Mouse (Mus musculus) thymus, adult 2 months (tissue): Measurements from ENCODE around the gene Lrrc1. TPM values are rescaled to one million over a fixed set of nuclear protein-coding genes. Genes with fewer than 3 reads are reported as not detected.

Experiments used
- DNase-seq: peaks from one replicate; pipeline ENCODE4 v3.0.0; 2021
- H3K27ac ChIP-seq: fragments of 200-500 bp; 2 replicates; pipeline ENCODE4 v1.5.1; 2012; ENCODE audit warnings: low read length, control low read depth; ENCODE audit not compliant: control insufficient read depth, insufficient read depth
- H3K27me3 ChIP-seq: fragments of 200-500 bp; 2 replicates; pipeline ENCODE4 v1.6.1; 2012; ENCODE audit warnings: mild to moderate bottlenecking, low read length, moderate library complexity, mixed read lengths; ENCODE audit not compliant: control insufficient read depth, insufficient read depth
- H3K36me3 ChIP-seq: fragments of 200-500 bp; 2 replicates; pipeline ENCODE4 v1.6.1; 2012; ENCODE audit warnings: mild to moderate bottlenecking, low read length, moderate library complexity; ENCODE audit not compliant: control insufficient read depth, insufficient read depth
- H3K4me1 ChIP-seq: fragments of 200-500 bp; replicated peaks from 2 replicates; pipeline ENCODE4 v1.6.1; 2012; ENCODE audit warnings: low read length; ENCODE audit not compliant: control insufficient read depth, insufficient read depth
- H3K4me3 ChIP-seq: fragments of 200-500 bp; 2 replicates; pipeline ENCODE4 v1.5.1; 2012; ENCODE audit warnings: mild to moderate bottlenecking, low read length, control low read depth, moderate library complexity; ENCODE audit not compliant: control insufficient read depth, insufficient read depth
- CTCF ChIP-seq: fragments of 200-500 bp; IDR thresholded peaks from 2 replicates; pipeline ENCODE4 v1.5.1; 2012; ENCODE audit warnings: mild to moderate bottlenecking, control low read depth, low read length, moderate library complexity, borderline replicate concordance; ENCODE audit not compliant: control insufficient read depth, poor library complexity, insufficient read depth; ENCODE audit errors: extremely low read depth
- POLR2A ChIP-seq: fragments of 200-500 bp; IDR thresholded peaks from 2 replicates; pipeline ENCODE4 v1.6.1; 2012; ENCODE audit warnings: mild to moderate bottlenecking, low read length, control low read depth, moderate library complexity; ENCODE audit not compliant: control insufficient read depth, poor library complexity, insufficient read depth; ENCODE audit errors: extremely low read depth
- WGBS: fragments of 180-500 bp; shearing (Covaris S2); methylation state at CpG from one replicate; pipeline ENCODE4 v1.1.7; 2018; 5-methylcytosine and 5-hydroxymethylcytosine counted together
- polyA plus RNA-seq: library from polyadenylated mRNA; depleted of rRNA; stranded (reverse); fragments of >200 nt; gene quantifications from 2 replicates; pipeline ENCODE4 v1.2.3, GENCODE M21; 2012

The Lrrc1 gene
- polyA plus RNA-seq, 1 experiment, result 51.3 TPM

DNA sequence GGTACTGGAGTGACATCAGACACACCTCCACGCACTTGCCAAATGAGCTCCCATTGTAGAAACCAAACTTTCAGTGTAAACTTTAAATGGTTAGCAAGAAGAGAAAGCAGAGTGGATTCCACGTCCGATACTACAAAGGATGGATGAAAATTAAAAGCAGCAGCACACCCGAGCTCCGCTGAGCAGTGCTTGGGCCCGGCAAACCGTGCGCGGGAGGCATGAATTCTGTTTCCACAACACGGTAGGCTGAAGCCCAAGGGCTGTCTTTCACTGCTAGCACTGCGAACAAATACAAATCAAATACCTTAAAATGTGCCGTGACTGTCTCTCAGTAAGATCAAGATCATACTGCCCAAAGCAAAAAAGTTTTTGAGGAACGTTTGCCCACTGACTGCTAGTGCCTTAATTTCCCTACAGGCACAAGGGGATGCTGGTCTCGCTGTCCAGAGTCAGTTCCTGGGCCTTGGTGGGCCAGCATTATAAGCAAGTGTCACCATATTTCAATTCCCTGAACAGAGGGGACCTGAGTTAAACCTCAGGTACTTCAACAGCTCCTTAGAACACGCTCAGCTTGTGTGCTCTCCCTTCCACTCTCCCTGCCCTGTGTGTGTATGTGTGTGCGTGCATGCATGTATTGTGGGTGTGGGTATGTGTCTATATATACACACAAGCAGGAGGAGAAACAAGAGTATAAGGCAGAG is 18.9 kb downstream of the Lrrc1 start:
- Histone ChIP-seq H3K27ac (no peak overlapping the region), H3K27me3 (no peaks in the 10 kb centered on the region), H3K4me1 (peaks cover 26% of the 10 kb centered on the region), H3K4me3 (no peak overlapping the region), H3K36me3 (no peaks in the 10 kb centered on the region)
- DNase-seq, result no peak
- WGBS, result 94% methylated on average over 16 of the region's 16 CpGs
- TF ChIP-seq POLR2A, result no peak
- no peak for TF ChIP-seq CTCF

DNA sequence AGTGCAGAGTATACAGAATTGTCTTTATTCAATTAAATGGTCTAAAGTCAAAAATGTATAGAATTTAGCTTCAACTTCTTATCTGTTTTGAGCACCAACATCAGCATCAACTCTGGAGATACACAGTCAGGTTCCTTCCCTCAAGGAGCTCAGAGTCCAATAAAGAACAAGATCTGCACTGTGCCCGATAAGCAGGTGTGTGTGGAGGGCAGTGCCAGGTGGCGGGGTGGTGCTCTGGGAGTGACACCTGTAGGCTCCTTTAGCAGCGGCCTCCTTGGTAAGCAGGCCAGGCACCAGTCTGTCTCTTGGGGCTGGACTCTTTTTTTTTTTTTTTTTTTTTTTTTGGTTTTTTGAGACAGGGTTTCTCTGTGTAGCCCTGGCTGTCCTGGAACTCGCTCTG is 20.9 kb downstream of the Lrrc1 start:
- Histone ChIP-seq H3K4me3 (no peak overlapping the region), H3K4me1 (peaks cover 31% of the 10 kb centered on the region), H3K27me3 (no peaks in the 10 kb centered on the region), H3K36me3 (no peaks in the 10 kb centered on the region), H3K27ac (no peak overlapping the region)
- WGBS, result 88% methylated on average over 4 of the region's 4 CpGs
- TF ChIP-seq POLR2A, result no peak
- TF ChIP-seq CTCF, result no peak
- no peak for DNase-seq

DNA sequence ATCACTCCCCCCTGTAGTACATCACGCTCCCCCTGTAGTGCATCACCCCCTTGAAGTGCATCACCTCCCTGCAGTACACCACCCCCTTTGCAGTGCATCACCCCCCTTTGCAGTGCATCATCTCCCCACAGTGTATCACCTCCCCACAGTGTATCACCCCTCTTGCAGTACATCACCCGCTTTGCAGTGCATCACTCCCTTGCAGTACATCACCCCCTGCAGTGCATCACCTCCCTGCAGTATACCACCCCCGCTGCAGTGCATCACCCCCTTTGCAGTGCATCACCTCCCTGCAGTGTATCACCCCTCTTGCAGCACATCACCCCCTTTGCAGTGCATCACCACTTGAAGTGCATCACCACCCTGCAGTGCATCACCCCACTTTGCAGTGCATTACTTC is 22.2 kb downstream of the Lrrc1 start:
- no peak for DNase-seq
- Histone ChIP-seq H3K4me3 (no peak overlapping the region), H3K27ac (no peak overlapping the region), H3K4me1 (peaks cover 32% of the 10 kb centered on the region), H3K36me3 (no peaks in the 10 kb centered on the region), H3K27me3 (no peaks in the 10 kb centered on the region)
- WGBS, result 99% methylated on average over 3 of the region's 3 CpGs
- TF ChIP-seq CTCF (no peak), POLR2A (no peak)

DNA sequence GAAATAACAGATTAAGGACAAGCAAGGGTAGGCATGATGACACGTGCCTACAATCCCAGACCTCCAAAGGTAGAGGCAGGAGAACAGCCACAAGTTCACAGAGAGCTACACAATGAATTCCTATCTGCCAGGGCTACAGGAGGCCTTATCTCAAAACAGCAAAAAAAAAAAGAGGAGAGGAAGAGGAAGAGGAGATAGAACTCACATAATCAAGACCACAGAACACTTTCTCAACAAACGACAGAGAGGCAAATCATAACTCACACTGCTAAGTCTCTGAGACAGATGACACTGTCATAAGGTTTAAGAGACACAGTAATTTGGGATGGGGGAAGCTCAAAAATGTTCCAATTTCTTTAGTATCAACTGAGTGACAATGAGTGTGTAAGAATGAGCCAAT is 25.5 kb downstream of the Lrrc1 start:
- no peak for DNase-seq
- no peak for TF ChIP-seq POLR2A
- no peak for TF ChIP-seq CTCF
- Histone ChIP-seq H3K4me3 (no peak overlapping the region), H3K4me1 (peaks cover 37% of the 10 kb centered on the region), H3K27me3 (no peaks in the 10 kb centered on the region), H3K27ac (no peak overlapping the region), H3K36me3 (no peaks in the 10 kb centered on the region)
- WGBS, result 45% methylated on average over 2 of the region's 2 CpGs

DNA sequence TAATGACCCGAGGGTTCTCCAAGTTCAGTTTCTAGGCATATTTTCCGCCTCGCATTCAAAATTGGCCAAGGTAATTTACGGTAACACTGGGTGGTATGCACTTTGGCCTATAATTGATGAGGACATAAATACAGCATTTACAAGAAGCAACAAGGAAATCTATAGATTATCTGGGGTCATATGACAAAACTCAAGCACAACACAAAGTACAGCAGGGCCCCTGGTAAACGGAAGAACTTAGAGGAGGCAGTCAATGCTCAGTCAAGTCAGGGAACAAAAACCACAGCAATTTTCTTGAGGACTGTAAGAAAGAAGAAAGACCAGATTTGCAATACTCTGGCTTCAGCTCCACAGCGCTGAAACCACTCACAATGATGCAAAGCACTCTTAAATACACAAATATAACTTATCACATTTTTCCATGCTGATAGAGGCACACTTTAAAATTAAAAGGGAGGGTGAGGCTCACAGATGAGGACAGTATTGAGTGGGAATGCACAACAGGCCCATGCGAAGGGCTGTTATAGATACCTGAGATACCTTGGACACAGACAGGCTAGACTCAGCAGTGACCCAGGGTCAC is 27.8 kb downstream of the Lrrc1 start:
- 89% methylated on average over 7 of the region's 7 CpGs for WGBS
- no peak overlapping the region for H3K4me3 ChIP-seq
- H3K27me3 ChIP-seq, result no peaks in the 10 kb centered on the region
- no peaks in the 10 kb centered on the region for H3K36me3 ChIP-seq
- peaks cover 48% of the 10 kb centered on the region for H3K4me1 ChIP-seq
- no peak for TF ChIP-seq POLR2A
- no peak for TF ChIP-seq CTCF
- no peak overlapping the region for H3K27ac ChIP-seq
- DNase-seq, result no peak

DNA sequence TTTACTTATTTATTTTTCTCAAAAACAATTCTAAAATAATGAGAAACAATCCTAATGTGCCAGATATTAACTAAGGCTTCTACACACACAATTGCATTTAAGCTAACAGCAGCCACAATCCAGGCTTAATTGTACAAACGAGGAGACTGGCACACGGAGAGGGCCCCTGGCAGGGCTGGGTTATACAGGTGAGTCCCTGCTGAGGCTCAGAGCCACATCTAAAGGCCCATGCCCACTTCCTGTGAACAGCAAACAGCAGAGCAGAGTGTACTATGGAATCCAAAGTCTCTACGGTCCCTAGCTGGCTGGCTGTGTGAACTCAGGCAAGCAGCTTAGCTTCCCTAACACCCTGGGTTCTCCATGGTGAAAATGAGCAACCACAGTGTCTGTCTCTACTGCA is 30.8 kb downstream of the Lrrc1 start:
- peak; percentile 71 for DNase-seq
- Histone ChIP-seq H3K27ac (peak overlapping the region; percentile 45), H3K27me3 (no peaks in the 10 kb centered on the region), H3K36me3 (no peaks in the 10 kb centered on the region), H3K4me3 (no peak overlapping the region), H3K4me1 (peaks cover 49% of the 10 kb centered on the region)
- TF ChIP-seq POLR2A (no peak), CTCF (0 out of 2 replicates have a peak, but pooled peaks have one; percentile 18)
- 10% methylated on average over 3 of the region's 3 CpGs for WGBS

DNA sequence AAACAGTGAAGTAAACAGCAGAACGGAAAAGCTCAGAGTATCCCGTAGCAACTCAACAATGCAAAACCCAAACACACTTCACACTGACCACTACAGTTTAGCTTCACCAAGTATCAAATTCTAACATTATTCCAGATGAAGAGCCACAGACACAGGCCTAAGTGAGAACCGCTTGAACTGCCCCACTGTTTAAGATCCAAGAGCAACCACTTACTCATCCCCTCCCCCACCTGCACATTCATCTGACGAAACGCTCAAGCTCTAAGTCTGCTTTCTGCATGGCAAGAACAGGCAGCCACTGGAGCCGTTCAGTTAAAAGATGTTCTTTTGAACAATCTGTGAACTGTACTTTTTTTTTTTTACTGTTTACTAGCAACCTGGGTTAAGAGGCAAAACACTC is 32.5 kb downstream of the Lrrc1 start:
- TF ChIP-seq CTCF (no peak), POLR2A (no peak)
- Histone ChIP-seq H3K27ac (no peak overlapping the region; the same call in 1 of the 2 replicates), H3K4me1 (peaks cover 35% of the 10 kb centered on the region), H3K4me3 (no peak overlapping the region), H3K36me3 (no peaks in the 10 kb centered on the region), H3K27me3 (no peaks in the 10 kb centered on the region)
- DNase-seq, result peak; percentile 27
- WGBS, result 47% methylated on average over 6 of the region's 6 CpGs
